8 mouse cellular contexts compared by ENCODE assay signal in the genomic region with DNA sequence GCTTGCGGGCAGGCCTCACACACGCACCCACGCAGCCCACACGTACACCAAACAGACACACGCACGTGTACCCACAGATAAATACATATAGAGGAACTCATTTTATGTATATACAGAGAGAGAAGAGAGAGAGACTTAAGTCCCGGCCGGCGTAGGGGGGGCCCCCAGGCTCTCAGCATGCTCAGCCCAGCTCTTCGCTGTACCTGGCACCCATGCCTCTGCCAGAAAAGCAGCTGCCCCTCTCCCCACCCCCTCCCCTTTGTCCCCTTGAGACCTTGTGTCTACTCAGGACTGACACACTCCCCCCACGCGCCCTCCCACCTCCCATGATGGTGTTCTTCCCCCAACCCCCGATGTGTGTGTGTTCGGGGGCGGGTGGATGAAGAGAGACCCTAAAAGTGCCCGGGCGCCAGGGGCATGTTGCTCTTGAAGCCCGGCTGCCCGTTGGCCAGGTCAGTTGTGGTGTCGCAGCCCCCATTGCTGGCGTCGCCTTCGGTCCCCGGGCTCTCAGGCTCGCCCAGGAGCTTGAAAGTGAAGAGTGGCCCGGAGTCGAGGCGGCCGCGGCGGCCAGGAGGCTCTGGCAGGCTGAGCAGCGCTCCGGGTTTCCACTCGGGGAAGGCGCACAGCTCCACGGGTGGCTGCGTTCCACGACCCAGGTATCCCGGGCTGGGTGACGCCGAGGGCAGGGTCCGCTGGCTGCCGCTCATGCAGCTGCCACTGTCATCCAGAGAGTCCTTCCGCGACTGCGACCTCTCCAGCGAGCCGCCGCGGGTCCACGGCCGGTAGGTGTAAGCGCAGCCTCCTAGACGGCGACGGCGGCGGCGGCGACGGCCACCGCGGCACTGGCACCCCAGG. TPM values are rescaled to one million over a fixed set of nuclear protein-coding genes. Genes with fewer than 3 reads are reported as not detected.
DNase-seq lines count a peak whose midpoint lies in the region; ATAC-seq and TF ChIP-seq lines count a peak whose summit lies in the region.

No protein-coding gene starts in this region.

- TF ChIP-seq EP300 in heart, postnatal 0 days (IDR thresholded peaks at IDR 0.05; ENCODE audit: low read depth), result no peak

- peaks cover 13% of the 10 kb centered on the region for H3K27me3 ChIP-seq in heart, postnatal 0 days (ENCODE audit: control insufficient read depth, insufficient read depth, low read length)
- H3K27me3 ChIP-seq in limb, embryonic 10.5 days (ENCODE audit: low read depth, poor library complexity, severe bottlenecking), result peaks cover 36% of the 10 kb centered on the region
- H3K27me3 ChIP-seq in midbrain, embryonic 16.5 days (ENCODE audit: control insufficient read depth, insufficient read depth, low read depth, low read length), result peaks cover 13% of the 10 kb centered on the region

- H3K4me2 ChIP-seq in heart, postnatal 0 days (ENCODE audit: low read depth, low read length), result peak overlapping the region; percentile 58
- H3K4me2 ChIP-seq in midbrain, embryonic 16.5 days (ENCODE audit: low read length), result peak overlapping the region; percentile 64

- H3K4me3 ChIP-seq in left cerebral cortex, adult 2 months, result 0 out of 2 replicates have a peak overlapping the region, but pooled peaks have one; percentile 7
- H3K4me3 ChIP-seq in heart, postnatal 0 days (ENCODE audit: low read depth, low read length), result peak overlapping the region; percentile 44
- peak overlapping the region; percentile 55 for H3K4me3 ChIP-seq in limb, embryonic 10.5 days
- H3K4me3 ChIP-seq in midbrain, embryonic 16.5 days (ENCODE audit: low read depth, low read length), result peak overlapping the region; percentile 39

- DNase-seq in left cerebral cortex, adult 2 months (ENCODE audit: extremely low spot score in 1 of 2, low spot score in 2 of 2), result peak in 1 of 2 experiments; percentile 16
- no peak for DNase-seq in left cerebral cortex, adult 8-10 months (ENCODE audit: low spot score in 2 of 2)
- peak; percentile 45 for DNase-seq in brain, embryonic 14.5 days (ENCODE audit: low read depth)
- DNase-seq in heart, postnatal 0 days (ENCODE audit: low spot score), result no peak
- peak; percentile 75 for DNase-seq in limb, embryonic 10.5 days (ENCODE audit: low spot score)
- DNase-seq in frontal cortex, postnatal 36 days (ENCODE audit: low spot score in 2 of 2), result no peak
- no peak for DNase-seq in MN1 (ENCODE audit: low spot score)

- ATAC-seq in heart, postnatal 0 days (ENCODE audit: insufficient read depth, low read depth), result peak; percentile 66
- peak; percentile 64; the same call in 1 of the 2 replicates for ATAC-seq in midbrain, embryonic 16.5 days

- no peaks in the 10 kb centered on the region for H3K9me3 ChIP-seq in heart, postnatal 0 days (replicated peaks; ENCODE audit: control insufficient read depth, low read length)
- H3K9me3 ChIP-seq in limb, embryonic 10.5 days (replicated peaks), result no peaks in the 10 kb centered on the region
- H3K9me3 ChIP-seq in midbrain, embryonic 16.5 days (replicated peaks; ENCODE audit: control insufficient read depth, low read length, poor library complexity, severe bottlenecking), result no peaks in the 10 kb centered on the region

- no peaks in the 10 kb centered on the region for H3K4me1 ChIP-seq in heart, postnatal 0 days (ENCODE audit: control insufficient read depth, insufficient read depth)
- H3K4me1 ChIP-seq in limb, embryonic 10.5 days, result peaks cover 17% of the 10 kb centered on the region
- H3K4me1 ChIP-seq in midbrain, embryonic 16.5 days (ENCODE audit: control insufficient read depth, insufficient read depth, low read length), result 0 out of 2 replicates have a peak, but pooled peaks cover 3% of the 10 kb centered on the region

- no peak for TF ChIP-seq POLR2A in brain, embryonic 14.5 days (IDR thresholded peaks at IDR 0.05; ENCODE audit: borderline replicate concordance, extremely low read depth, insufficient read depth, insufficient read length, poor library complexity, severe bottlenecking)

- intact Hi-C loops in left cerebral cortex, adult 2 months (cut with DNase I), result no loop called here

- WGBS in heart, postnatal 0 days, result 16% methylated on average over 62 of the region's 63 CpGs
- 14% methylated on average over 63 of the region's 63 CpGs for WGBS in limb, embryonic 10.5 days
- WGBS in midbrain, embryonic 16.5 days, result 13% methylated on average over 63 of the region's 63 CpGs

- H3K9ac ChIP-seq in heart, postnatal 0 days (replicated peaks; ENCODE audit: low read depth, low read length), result 0 out of 2 replicates have a peak overlapping the region, but pooled peaks have one; percentile 36
- H3K9ac ChIP-seq in midbrain, embryonic 16.5 days (ENCODE audit: low read depth, low read length), result peak overlapping the region; percentile 42; the same call in 1 of the 2 replicates

- TF ChIP-seq CTCF in left cerebral cortex, adult 2 months (IDR thresholded peaks at IDR 0.05), result no peak
- no peak for TF ChIP-seq CTCF in brain, embryonic 14.5 days (IDR thresholded peaks at IDR 0.05; ENCODE audit: borderline replicate concordance, extremely low read depth, insufficient read depth, insufficient read length)
- no peak for TF ChIP-seq CTCF in heart, postnatal 0 days (IDR thresholded peaks at IDR 0.05; ENCODE audit: low read depth)

- no peak overlapping the region for H3K27ac ChIP-seq in left cerebral cortex, adult 2 months
- no peak overlapping the region for H3K27ac ChIP-seq in heart, postnatal 0 days (ENCODE audit: low read depth)
- 0 out of 2 replicates have a peak overlapping the region, but pooled peaks have one; percentile 30 for H3K27ac ChIP-seq in limb, embryonic 10.5 days
- H3K27ac ChIP-seq in midbrain, embryonic 16.5 days (ENCODE audit: low read length), result no peak overlapping the region

- no peaks in the 10 kb centered on the region for H3K36me3 ChIP-seq in heart, postnatal 0 days (replicated peaks; ENCODE audit: control insufficient read depth, insufficient read depth, low read length)
- H3K36me3 ChIP-seq in limb, embryonic 10.5 days, result no peaks in the 10 kb centered on the region
- H3K36me3 ChIP-seq in midbrain, embryonic 16.5 days (ENCODE audit: control insufficient read depth, insufficient read depth, low read length), result no peaks in the 10 kb centered on the region

RNA-seq across cellular contexts. Expression of a gene that starts 27.9 kb away (rescaled TPM):
- total RNA-seq in left cerebral cortex, adult 2 months (2021), result 10 to 100 TPM; 56.3 to 62.9 TPM
- 10 to 100 TPM; 57.2 to 71.1 (median 66.3) TPM for total RNA-seq in left cerebral cortex, adult 8-10 months (2022)
- polyA plus RNA-seq in brain, embryonic 14.5 days (2012; rRNA removed), result 39.1 and 44.9 TPM in 2 replicates
- 16.4 and 30.5 TPM in 2 replicates for total RNA-seq in heart, postnatal 0 days (2014; rRNA removed; ENCODE audit: low replicate concordance)
- polyA plus RNA-seq in heart, postnatal 0 days (2015; fragmentation: Nextera tagmentation; extraction: Ambion mirVana), result 66.8 and 68.7 TPM in 2 replicates
- polyA plus RNA-seq in limb, embryonic 10.5 days (2016; fragmentation: Nextera tagmentation; extraction: Ambion mirVana), result 74.5 and 79.9 TPM in 2 replicates
- polyA plus RNA-seq in midbrain, embryonic 16.5 days (2015; fragmentation: Nextera tagmentation; extraction: Ambion mirVana), result 72.0 and 79.3 TPM in 2 replicates

Comparison
In these comparisons a context has a peak if more than half of its experiments do, and no peak if none do; other contexts are left out.
1. DNase-seq: peak in brain, embryonic 14.5 days (single experiment) and limb, embryonic 10.5 days (single experiment); none in left cerebral cortex, adult 8-10 months (0 of 2), heart, postnatal 0 days (single experiment), frontal cortex, postnatal 36 days (0 of 2) and MN1 (single experiment).
2. Peak in every context shown above with its lines, with median percentiles within 50 percentile points of each other: H3K4me3 ChIP-seq.